In genomic region chr16:96555412-96555811, GRCm38 (mm10) we compare ENCODE assay signal across 19 mouse cellular contexts.
"Had no signal": no experiment of that assay in that cellular context is flagged by ENCODE, and none has a peak within 500 bp of the region (broad histone marks: within the 10 kb centered on the region; RNA-seq: fewer than 3 reads in every experiment).

No protein-coding gene starts in this region.

- H3K4me3 ChIP-seq: limb, embryonic 12.5 days; limb, embryonic 15.5 days; midbrain, embryonic 12.5 days; midbrain, embryonic 15.5 days; neural tube, embryonic 12.5 days; neural tube, embryonic 15.5 days; stomach, embryonic 15.5 days had no signal

- H3K36me3 ChIP-seq: limb, embryonic 12.5 days; limb, embryonic 15.5 days; midbrain, embryonic 12.5 days; midbrain, embryonic 15.5 days; neural tube, embryonic 12.5 days; neural tube, embryonic 15.5 days; stomach, embryonic 15.5 days had no signal

- H3K9me3 ChIP-seq: limb, embryonic 12.5 days; limb, embryonic 15.5 days; midbrain, embryonic 12.5 days; midbrain, embryonic 15.5 days; neural tube, embryonic 12.5 days; neural tube, embryonic 15.5 days; stomach, embryonic 15.5 days had no signal

- H3K27ac ChIP-seq: limb, embryonic 12.5 days; limb, embryonic 15.5 days; liver, embryonic 14.5 days; macrophage; midbrain, embryonic 12.5 days; midbrain, embryonic 15.5 days; neural tube, embryonic 12.5 days; neural tube, embryonic 15.5 days; stomach, embryonic 15.5 days had no signal

- DNase-seq: kidney, adult 18-20 months; kidney, adult 9 months; kidney, postnatal 14 days; kidney, postnatal 4 days; liver, postnatal 0 days; lung, embryonic 14.5 days; spleen, adult 18-20 months; thymus, adult 18-20 months; thymus, postnatal 14 days; thymus, postnatal 4 days had no signal

- H3K4me1 ChIP-seq: limb, embryonic 12.5 days; limb, embryonic 15.5 days; midbrain, embryonic 12.5 days; midbrain, embryonic 15.5 days; neural tube, embryonic 12.5 days; neural tube, embryonic 15.5 days; stomach, embryonic 15.5 days had no signal

- H3K27me3 ChIP-seq: limb, embryonic 12.5 days; limb, embryonic 15.5 days; midbrain, embryonic 12.5 days; midbrain, embryonic 15.5 days; neural tube, embryonic 12.5 days; neural tube, embryonic 15.5 days; stomach, embryonic 15.5 days had no signal
